Mouse (Mus musculus) small intestine, adult 2 months (tissue): ENCODE results near the gene 4930432K21Rik. TPM values are rescaled to one million over a fixed set of nuclear protein-coding genes. Genes with fewer than 3 reads are reported as not detected.

ENCODE experiments used
- H3K27ac ChIP-seq: fragments of 200-500 bp; 2 replicates; pipeline ENCODE4 v1.5.1; 2012; ENCODE audit warnings: low read depth, low read length, control low read depth, inconsistent platforms; ENCODE audit not compliant: insufficient read depth
- H3K27me3 ChIP-seq: fragments of 200-500 bp; 2 replicates; pipeline ENCODE4 v1.6.1; 2012; ENCODE audit warnings: mild to moderate bottlenecking, moderate library complexity, low read length, inconsistent platforms; ENCODE audit not compliant: control insufficient read depth, insufficient read depth
- H3K36me3 ChIP-seq: fragments of 200-500 bp; 2 replicates; pipeline ENCODE4 v1.6.1; 2012; ENCODE audit warnings: mild to moderate bottlenecking, low read length, control low read depth, inconsistent platforms; ENCODE audit not compliant: control insufficient read depth, insufficient read depth
- H3K4me1 ChIP-seq: fragments of 200-500 bp; 2 replicates; pipeline ENCODE4 v1.6.1; 2012; ENCODE audit warnings: low read length, inconsistent platforms, mixed read lengths; ENCODE audit not compliant: control insufficient read depth, insufficient read depth, insufficient read length
- H3K4me3 ChIP-seq: fragments of 200-500 bp; 2 replicates; pipeline ENCODE4 v1.5.1; 2012; ENCODE audit warnings: low read depth, mild to moderate bottlenecking, control low read depth, inconsistent platforms, low read length, moderate library complexity
- CTCF ChIP-seq: fragments of 200-500 bp; IDR thresholded peaks from 2 replicates; pipeline ENCODE4 v1.5.1; 2012; ENCODE audit warnings: low read depth, mild to moderate bottlenecking, control low read depth, inconsistent platforms, low read length, moderate library complexity, mixed read lengths; ENCODE audit not compliant: insufficient replicate concordance, insufficient read length; ENCODE audit errors: extremely low read depth
- POLR2A ChIP-seq: fragments of 200-500 bp; IDR thresholded peaks from 2 replicates; pipeline ENCODE4 v1.6.1; 2012; ENCODE audit warnings: low read depth, mild to moderate bottlenecking, control low read depth, inconsistent platforms, low read length, moderate library complexity
- WGBS: fragments of 180-500 bp; shearing (Covaris S2); methylation state at CpG from one replicate; pipeline ENCODE4 v1.1.7; 2018; 5-methylcytosine and 5-hydroxymethylcytosine counted together
- polyA plus RNA-seq: library from polyadenylated mRNA; depleted of rRNA; stranded (reverse); fragments of >200 nt; gene quantifications from 2 replicates; pipeline ENCODE4 v1.2.3, GENCODE M21; 2012; rRNA removed

The 4930432K21Rik gene
- polyA plus RNA-seq = 0.05 and 0.22 TPM in 2 replicates

DNA sequence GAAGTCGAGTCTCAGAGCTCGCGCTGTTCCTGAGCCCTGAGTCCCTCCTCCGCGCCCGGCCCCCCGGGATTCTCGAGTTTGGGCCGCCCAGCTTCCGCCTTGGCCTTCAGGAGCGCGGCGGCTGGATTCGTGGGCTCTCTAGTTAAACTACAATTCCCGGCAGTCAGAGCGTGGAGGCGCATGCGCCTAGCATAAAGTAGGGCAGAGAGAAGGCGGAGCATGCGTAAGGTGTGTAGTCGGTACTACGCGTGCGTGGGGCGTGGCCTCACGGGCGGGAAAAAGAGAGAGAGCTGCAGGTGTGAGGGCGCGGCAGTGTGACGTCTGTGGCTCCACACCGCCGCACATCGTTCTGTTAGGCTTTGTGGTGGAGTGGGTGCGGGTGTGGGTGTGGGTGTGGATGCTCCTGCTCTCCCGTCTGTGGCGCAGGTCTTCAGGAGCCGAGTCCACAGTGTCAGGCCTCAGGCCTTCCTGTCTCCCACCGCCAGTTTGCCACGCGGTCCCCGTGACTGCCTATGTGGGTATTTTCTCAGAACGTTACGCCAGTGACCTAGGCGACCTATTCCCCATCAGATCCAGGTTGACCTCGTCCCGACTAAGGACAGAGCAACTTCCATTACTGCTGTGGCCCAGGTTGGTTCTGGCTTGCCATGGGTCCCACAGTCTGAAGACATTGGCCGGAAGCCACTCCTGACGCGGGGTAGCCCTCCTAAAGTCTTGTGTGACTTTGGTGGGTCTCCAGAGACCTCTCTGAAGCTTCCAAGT, at the start of gene 4930432K21Rik, which contains the start of gene Cc2d1a:
4930432K21Rik (plus strand) TSS at position 257 of the 762 bp plus-strand sequence.
Cc2d1a (minus strand) TSS at position 168 of the 762 bp plus-strand sequence.
- Histone ChIP-seq H3K27me3 (no peaks in the 10 kb centered on the region), H3K4me1 (peaks cover 10% of the 10 kb centered on the region), H3K36me3 (peaks cover 15% of the 10 kb centered on the region), H3K4me3 (peak within 1 kb of the TSS; percentile 76), H3K27ac (peak within 1 kb of the TSS; percentile 96)
- TF ChIP-seq CTCF (no peak), POLR2A (no peak)
- WGBS = 16% methylated on average over 49 of the region's 49 CpGs

DNA sequence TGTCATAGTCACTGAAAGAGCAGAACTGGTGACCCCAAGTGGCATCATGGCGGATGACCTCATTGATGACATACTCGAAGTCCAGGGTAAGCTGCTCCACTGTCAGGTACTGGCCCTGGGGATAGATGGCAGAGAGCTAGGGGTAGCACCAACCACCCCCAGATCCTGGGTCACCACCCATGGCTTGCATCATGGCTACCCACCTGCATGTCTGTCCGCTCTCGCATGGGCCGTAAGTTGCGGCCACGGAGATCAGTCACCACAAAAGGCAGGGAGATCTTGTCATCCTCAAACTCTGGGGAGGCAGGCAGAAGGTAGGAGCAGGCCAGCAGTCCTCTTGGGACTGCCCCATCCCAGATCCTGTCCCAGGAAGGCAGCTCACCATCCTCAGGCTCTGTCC, 49.4 kb upstream of the 4930432K21Rik start:
- TF ChIP-seq CTCF = no peak
- Histone ChIP-seq H3K4me1 (peaks cover 21% of the 10 kb centered on the region), H3K4me3 (no peak overlapping the region), H3K27me3 (no peaks in the 10 kb centered on the region), H3K27ac (no peak overlapping the region), H3K36me3 (peaks cover 61% of the 10 kb centered on the region)
- 94% methylated on average over 7 of the region's 7 CpGs for WGBS

DNA sequence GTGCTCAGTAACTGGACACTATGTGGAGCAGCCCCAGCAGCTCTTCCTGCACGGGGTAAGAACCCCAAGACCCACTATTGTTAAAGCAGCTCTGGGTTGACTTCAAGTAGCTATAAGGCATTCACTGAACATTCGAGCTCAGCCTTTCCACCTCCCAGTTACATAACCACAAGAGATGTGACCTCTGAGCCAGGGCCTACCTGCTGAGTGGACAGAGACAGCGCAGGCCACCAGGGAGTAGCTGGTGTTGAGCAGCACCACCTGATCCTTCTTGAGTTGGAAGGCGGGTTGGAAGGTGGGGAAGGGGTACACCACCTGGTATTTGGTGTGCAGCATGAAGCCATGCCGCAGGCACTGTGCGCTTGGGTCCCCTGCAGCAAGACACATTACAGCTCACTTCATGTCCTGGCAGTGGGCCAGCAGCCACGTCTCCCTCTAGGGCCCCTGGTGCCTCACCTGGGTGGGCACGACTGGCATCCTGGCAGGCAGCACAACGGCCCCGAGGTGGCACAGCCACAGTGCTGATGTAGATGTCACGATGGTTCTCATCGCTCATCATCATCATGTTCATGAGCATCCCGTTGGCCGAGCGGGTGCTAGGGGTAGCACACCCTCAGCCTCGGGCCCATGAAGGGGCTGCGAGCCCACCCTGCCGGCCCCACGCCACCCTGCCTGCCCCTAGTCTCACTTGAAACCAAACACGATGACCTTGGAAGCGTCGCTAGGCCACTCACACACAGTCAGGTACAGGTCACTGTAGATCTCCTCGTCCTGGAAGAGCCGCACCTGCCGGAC, 46.2 kb upstream of the 4930432K21Rik start:
- no peak overlapping the region for H3K27ac ChIP-seq
- H3K4me3 ChIP-seq = no peak overlapping the region
- H3K27me3 ChIP-seq = no peaks in the 10 kb centered on the region
- TF ChIP-seq CTCF = no peak
- TF ChIP-seq POLR2A = no peak
- H3K4me1 ChIP-seq = peaks cover 30% of the 10 kb centered on the region
- peaks cover 36% of the 10 kb centered on the region for H3K36me3 ChIP-seq
- 88% methylated on average over 25 of the region's 25 CpGs for WGBS

DNA sequence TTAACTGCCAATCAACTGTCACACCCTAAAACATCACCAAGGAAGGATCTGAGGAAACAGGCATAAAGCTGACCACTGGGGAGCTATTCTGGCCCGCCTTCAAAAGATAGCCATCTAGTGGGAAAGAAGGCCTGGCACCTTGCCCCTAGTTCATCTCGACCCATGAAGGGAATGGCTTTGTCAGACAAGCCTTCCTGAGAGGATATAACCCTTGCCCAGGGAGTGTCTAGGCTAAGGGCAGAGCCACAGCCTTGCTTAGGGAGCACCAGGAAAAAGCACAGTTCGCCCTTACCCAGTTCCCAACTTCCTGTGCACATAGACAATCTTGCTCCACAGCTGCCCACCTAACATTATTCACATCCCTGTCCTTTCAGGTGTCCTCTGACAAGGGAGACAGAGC, 44.2 kb upstream of the 4930432K21Rik start:
- 8% methylated on average over 3 of the region's 3 CpGs for WGBS
- H3K27ac ChIP-seq = peak overlapping the region; percentile 99
- no peaks in the 10 kb centered on the region for H3K27me3 ChIP-seq
- peak; percentile 62; the same call in 1 of the 2 replicates for TF ChIP-seq POLR2A
- no peak for TF ChIP-seq CTCF
- peaks cover 17% of the 10 kb centered on the region for H3K36me3 ChIP-seq
- H3K4me1 ChIP-seq = peaks cover 25% of the 10 kb centered on the region
- H3K4me3 ChIP-seq = peak overlapping the region; percentile 95

DNA sequence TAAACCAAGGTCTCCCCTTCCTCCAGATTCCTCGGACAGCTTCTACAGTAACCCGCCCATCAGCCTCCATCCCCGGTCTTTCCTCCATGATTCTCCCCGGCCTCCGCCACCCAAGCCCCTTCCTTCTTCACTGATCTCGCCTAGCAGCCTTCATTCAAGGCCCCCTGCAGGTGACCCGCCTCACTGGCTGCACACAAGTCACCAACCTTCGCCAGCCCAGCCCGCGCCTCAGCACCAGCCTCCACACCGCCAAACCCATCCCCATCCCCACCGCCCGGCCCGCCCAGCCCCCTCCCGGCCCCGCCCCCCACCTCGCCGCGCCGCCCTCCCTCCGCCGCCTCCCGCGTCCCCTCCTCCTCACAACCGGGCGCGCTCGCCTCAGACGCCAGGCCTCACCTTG, 43.6 kb upstream of the 4930432K21Rik start:
- 1% methylated on average over 29 of the region's 29 CpGs for WGBS
- Histone ChIP-seq H3K27me3 (no peaks in the 10 kb centered on the region), H3K4me3 (peak overlapping the region; percentile 95), H3K4me1 (peaks cover 25% of the 10 kb centered on the region), H3K27ac (peak overlapping the region; percentile 99), H3K36me3 (peaks cover 11% of the 10 kb centered on the region)
- peak; percentile 29; the same call in 1 of the 2 replicates for TF ChIP-seq CTCF
- no peak; the same call in 1 of the 2 replicates for TF ChIP-seq POLR2A

DNA sequence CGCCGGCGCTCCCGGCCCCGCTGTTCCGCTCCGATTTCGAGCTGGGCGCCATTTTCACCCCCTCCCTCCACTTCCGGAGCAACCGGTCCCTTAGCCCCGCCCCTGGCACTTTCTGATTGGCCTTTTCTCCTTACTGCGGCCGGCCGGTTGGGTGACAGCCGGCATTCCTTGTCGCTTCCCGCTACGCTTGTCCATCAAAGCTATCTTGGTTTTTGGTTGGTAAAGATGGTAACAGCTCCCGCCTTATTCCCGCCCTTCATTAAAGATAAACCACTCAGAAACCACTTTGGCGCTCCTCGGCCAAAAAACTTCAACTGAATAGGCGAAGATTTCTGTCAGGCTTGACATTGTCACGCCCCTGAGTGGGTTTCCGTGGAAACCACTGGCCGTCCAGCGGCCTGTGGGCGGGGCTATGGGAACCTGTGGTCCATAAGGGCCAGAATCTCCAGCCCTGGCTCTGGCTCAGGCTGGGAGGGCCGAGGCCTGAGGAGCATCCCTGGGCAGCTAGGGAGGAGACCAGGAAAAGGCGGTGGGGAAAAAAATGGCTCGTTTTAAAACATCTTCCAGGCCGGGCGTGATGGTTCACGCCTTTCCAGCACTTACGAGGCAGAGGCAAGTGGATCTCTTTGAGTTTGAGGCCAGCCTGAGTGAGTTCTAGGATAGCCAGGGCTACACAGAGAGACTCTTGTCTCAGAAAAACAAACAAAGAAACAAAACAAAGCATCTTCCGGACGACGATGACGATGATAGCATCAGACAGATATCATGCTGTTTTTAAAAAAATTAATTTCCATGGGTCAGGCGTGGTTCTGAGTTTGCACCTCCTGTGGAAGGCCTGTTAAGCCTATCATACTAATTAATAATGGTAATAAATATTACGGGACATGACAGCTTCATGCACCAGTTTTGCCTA, 42.9 kb upstream of the 4930432K21Rik start, which contains the start of gene Dcaf15:
Dcaf15 (minus strand) TSS at position 72 of the 913 bp plus-strand sequence.
- peaks cover 25% of the 10 kb centered on the region for H3K4me1 ChIP-seq
- TF ChIP-seq POLR2A (peak; percentile 44), CTCF (no peak)
- WGBS = 5% methylated on average over 42 of the region's 42 CpGs
- peak within 1 kb of the TSS; percentile 99 for H3K27ac ChIP-seq
- H3K36me3 ChIP-seq = peaks cover 11% of the 10 kb centered on the region
- H3K27me3 ChIP-seq = no peaks in the 10 kb centered on the region
- peak within 1 kb of the TSS; percentile 95 for H3K4me3 ChIP-seq

DNA sequence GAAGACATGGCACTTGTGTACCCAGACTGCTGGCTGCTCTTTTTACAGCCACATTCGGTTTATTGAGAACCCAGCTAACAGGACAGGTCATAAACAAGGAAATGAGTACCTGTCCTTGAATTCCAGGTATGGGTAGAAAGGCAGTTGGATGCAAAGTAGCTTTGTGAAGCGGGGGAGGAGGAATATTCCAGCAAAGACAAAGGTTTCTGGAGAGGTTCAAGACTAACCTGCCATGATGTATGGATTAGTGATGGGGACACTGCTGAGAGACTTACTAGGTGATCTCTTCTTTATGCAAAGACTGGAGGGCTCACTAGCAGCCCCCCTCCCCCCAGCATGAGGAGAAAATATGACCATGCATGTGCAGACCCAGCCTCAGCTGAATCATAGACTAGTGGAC, 42.1 kb upstream of the 4930432K21Rik start:
- TF ChIP-seq CTCF (no peak), POLR2A (no peak)
- Histone ChIP-seq H3K4me1 (peaks cover 25% of the 10 kb centered on the region), H3K36me3 (peaks cover 9% of the 10 kb centered on the region), H3K27me3 (no peaks in the 10 kb centered on the region), H3K4me3 (no peak overlapping the region), H3K27ac (no peak overlapping the region)
- 61% methylated on average over 2 of the region's 2 CpGs for WGBS
